Mouse (Mus musculus) hindbrain, embryonic 11.5 days (tissue): ENCODE results near the gene Luc7l. TPM values are rescaled to one million over a fixed set of nuclear protein-coding genes. Genes with fewer than 3 reads are reported as not detected.

Experiments
- ATAC-seq: fragments of 200-750 bp; cut with Nextera tagmentation; 2 replicates; pipeline ENCODE4 v1.8.0; 2017; ENCODE audit warnings: mild to moderate bottlenecking, moderate TSS enrichment, moderate library complexity; ENCODE audit not compliant: low FRiP score
- DNase-seq: peaks from one replicate; pipeline ENCODE4 v3.0.0-alpha.2; 2015; ENCODE audit warnings: low spot score
- H3K27ac ChIP-seq: fragments of 300-500 bp; sonication (generic); 2 replicates; pipeline ENCODE4 v1.5.1; 2014; ENCODE audit warnings: mild to moderate bottlenecking, low read depth, low read length
- H3K27me3 ChIP-seq: fragments of 300-500 bp; sonication (generic); 2 replicates; pipeline ENCODE4 v1.6.1; 2014; ENCODE audit warnings: mild to moderate bottlenecking, low read length, moderate library complexity, mixed read lengths; ENCODE audit not compliant: control insufficient read depth, insufficient read depth
- H3K36me3 ChIP-seq: fragments of 300-500 bp; sonication (generic); 2 replicates; pipeline ENCODE4 v1.6.1; 2014; ENCODE audit warnings: mild to moderate bottlenecking, low read length, moderate library complexity, mixed read lengths; ENCODE audit not compliant: control insufficient read depth, insufficient read depth
- H3K4me1 ChIP-seq: fragments of 300-500 bp; sonication (generic); replicated peaks from 2 replicates; pipeline ENCODE4 v1.6.1; 2014; ENCODE audit warnings: low read length, mixed read lengths; ENCODE audit not compliant: control insufficient read depth, insufficient read depth
- H3K4me2 ChIP-seq: fragments of 300-500 bp; sonication (generic); replicated peaks from 2 replicates; pipeline ENCODE4 v1.6.1; 2014; ENCODE audit warnings: mild to moderate bottlenecking, low read depth, low read length
- H3K4me3 ChIP-seq: fragments of 300-500 bp; sonication (generic); 2 replicates; pipeline ENCODE4 v1.5.1; 2014; ENCODE audit warnings: low read depth, low read length
- H3K9ac ChIP-seq: fragments of 300-500 bp; sonication (generic); 2 replicates; pipeline ENCODE4 v1.6.1; 2014; ENCODE audit warnings: low read depth, low read length
- H3K9me3 ChIP-seq: fragments of 300-500 bp; sonication (generic); 2 replicates; pipeline ENCODE4 v1.6.1; 2016; ENCODE audit warnings: low read length; ENCODE audit not compliant: control insufficient read depth
- WGBS: fragments of 180-500 bp; shearing (Covaris S2); extraction: QIAGEN DNeasy Blood & Tissue Kit; methylation state at CpG from one replicate; pipeline ENCODE4 v1.1.7; 2014; 5-methylcytosine and 5-hydroxymethylcytosine counted together
- polyA plus RNA-seq: library from polyadenylated mRNA; unstranded; fragments of >200 nt; fragmentation: Nextera tagmentation; extraction: Ambion mirVana; gene quantifications from 2 replicates; pipeline ENCODE4 v1.2.1, GENCODE M21; 2014

Luc7l gene
- polyA plus RNA-seq, 1 experiment from 2014 or later, result 133 TPM

DNA sequence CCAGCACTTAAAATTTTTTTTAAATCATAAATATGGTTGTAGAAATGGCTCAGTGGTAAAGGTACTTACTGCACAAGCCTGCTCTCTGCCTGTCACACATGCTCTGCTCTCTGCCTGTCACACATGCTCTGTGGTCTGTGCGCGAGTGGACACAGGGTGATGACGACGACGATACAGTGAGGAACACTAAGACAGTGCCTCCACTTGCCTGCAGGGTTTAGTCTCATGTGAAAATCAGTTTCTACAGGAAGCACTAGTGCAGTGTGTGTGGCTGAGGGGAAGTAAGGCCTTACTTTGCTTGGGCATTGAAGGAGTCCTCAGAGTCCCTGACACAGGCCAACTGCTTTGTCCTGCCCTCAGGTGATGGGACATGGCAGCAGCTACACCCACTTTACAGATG lies 22.9 kb upstream of the Luc7l start:
- Histone ChIP-seq H3K4me2 (no peak overlapping the region), H3K36me3 (no peaks in the 10 kb centered on the region), H3K4me1 (no peaks in the 10 kb centered on the region), H3K27me3 (no peaks in the 10 kb centered on the region), H3K9me3 (no peaks in the 10 kb centered on the region), H3K9ac (no peak overlapping the region), H3K4me3 (no peak overlapping the region), H3K27ac (no peak overlapping the region)
- ATAC-seq, result no peak
- no peak for DNase-seq
- 89% methylated on average over 5 of the region's 5 CpGs for WGBS

DNA sequence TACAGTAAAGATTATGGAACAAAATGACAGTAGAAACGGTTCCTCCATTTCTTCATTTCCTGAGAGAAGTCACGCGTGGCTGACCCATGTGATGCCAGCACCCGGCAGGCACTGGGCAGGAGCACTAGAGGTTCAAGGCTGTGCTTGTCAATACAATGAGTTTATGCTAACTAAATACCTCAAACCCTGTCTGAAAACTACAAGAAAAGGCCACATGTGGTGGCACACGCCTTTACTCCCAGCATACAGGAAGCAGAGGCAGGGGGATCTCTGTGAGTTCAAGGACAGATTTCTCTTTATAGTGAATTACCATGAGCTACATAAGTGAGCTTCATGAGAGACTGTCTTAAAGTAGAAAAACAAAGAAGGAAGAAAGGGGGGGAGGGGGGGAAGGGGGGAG lies 21.5 kb upstream of the Luc7l start:
- Histone ChIP-seq H3K4me1 (no peaks in the 10 kb centered on the region), H3K4me2 (no peak overlapping the region), H3K27ac (no peak overlapping the region), H3K9ac (no peak overlapping the region), H3K9me3 (no peaks in the 10 kb centered on the region), H3K4me3 (no peak overlapping the region), H3K36me3 (no peaks in the 10 kb centered on the region), H3K27me3 (no peaks in the 10 kb centered on the region)
- DNase-seq (no peak), ATAC-seq (no peak)
- 94% methylated on average over 5 of the region's 5 CpGs for WGBS

DNA sequence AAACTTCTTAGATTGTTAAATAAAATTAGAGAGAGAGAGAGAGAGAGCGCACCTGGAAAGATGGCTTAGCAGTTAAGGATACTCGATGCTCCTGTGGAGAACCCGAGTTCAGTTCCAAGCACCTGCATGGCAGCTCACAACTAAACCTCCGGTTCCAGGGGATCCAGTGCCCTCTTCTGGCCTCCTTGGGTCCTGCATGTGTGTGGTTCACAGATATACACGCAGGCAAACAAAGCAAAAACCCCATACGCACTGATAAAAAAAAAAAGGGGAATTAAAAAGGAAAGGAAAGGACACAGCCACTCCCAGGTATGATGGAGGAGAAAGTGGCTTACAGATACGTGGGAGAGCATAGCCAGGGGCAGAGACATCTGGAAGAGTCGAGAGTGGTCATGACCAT lies 19.8 kb upstream of the Luc7l start:
- no peaks in the 10 kb centered on the region for H3K9me3 ChIP-seq

GRCm38 (mm10) chr17:26234386-26234785 lies 18.3 kb upstream of the Luc7l start:
- Histone ChIP-seq H3K4me3 (no peak overlapping the region), H3K36me3 (no peaks in the 10 kb centered on the region), H3K9ac (no peak overlapping the region), H3K27me3 (no peaks in the 10 kb centered on the region), H3K27ac (no peak overlapping the region), H3K4me1 (no peaks in the 10 kb centered on the region), H3K4me2 (no peak overlapping the region), H3K9me3 (no peaks in the 10 kb centered on the region)
- 95% methylated on average over 8 of the region's 8 CpGs for WGBS
- DNase-seq, result no peak
- no peak for ATAC-seq

More for the DNA sequence above, 19.8 kb upstream of the Luc7l start:
- WGBS, result 75% methylated on average over 8 of the region's 8 CpGs
- ATAC-seq (no peak), DNase-seq (no peak)
- Histone ChIP-seq H3K27ac (no peak overlapping the region), H3K9ac (no peak overlapping the region), H3K4me2 (no peak overlapping the region), H3K4me1 (no peaks in the 10 kb centered on the region), H3K36me3 (no peaks in the 10 kb centered on the region), H3K27me3 (no peaks in the 10 kb centered on the region), H3K4me3 (no peak overlapping the region)

- Histone ChIP-seq H3K9me3 (no peaks in the 10 kb centered on the region), H3K4me1 (no peaks in the 10 kb centered on the region), H3K27me3 (no peaks in the 10 kb centered on the region), H3K27ac (no peak overlapping the region), H3K4me3 (no peak overlapping the region), H3K36me3 (no peaks in the 10 kb centered on the region), H3K4me2 (no peak overlapping the region), H3K9ac (no peak overlapping the region)
- 69% methylated on average over 13 of the region's 13 CpGs for WGBS
- no peak for DNase-seq
- no peak for ATAC-seq
Observed at GRCm38 (mm10) chr17:26235077-26235815, 17.4 kb upstream of the Luc7l start.

DNA sequence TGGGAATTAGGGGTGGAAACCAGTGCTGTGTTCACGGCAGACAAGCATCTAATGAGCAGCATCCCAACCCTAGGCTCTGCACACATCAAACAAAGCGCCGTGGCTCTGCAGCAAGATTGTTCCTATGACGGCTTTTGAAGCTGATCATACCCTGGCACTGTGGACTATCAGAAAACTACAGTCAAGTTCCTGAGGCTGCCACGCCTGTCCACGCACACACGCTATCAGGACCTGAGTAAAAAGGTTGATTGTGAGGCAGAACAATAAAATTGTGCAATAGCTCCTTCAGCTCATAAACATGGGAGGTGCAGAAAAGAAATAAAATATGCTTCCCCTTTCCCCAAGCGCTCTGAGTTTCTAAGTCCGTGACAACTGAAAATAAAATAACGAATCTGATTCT lies 15.0 kb upstream of the Luc7l start:
- 89% methylated on average over 10 of the region's 10 CpGs for WGBS

GRCm38 (mm10) chr17:26239551-26239950 lies 13.1 kb upstream of the Luc7l start:
- Histone ChIP-seq H3K4me2 (no peak overlapping the region), H3K36me3 (no peaks in the 10 kb centered on the region), H3K4me1 (no peaks in the 10 kb centered on the region; the same call in 1 of the 2 replicates), H3K27ac (no peak overlapping the region), H3K9me3 (no peaks in the 10 kb centered on the region), H3K4me3 (no peak overlapping the region), H3K9ac (no peak overlapping the region), H3K27me3 (no peaks in the 10 kb centered on the region)
- DNase-seq (no peak), ATAC-seq (no peak)
- WGBS, result 77% methylated on average over 2 of the region's 2 CpGs

More for the DNA sequence above, 15.0 kb upstream of the Luc7l start:
- no peak overlapping the region for H3K4me3 ChIP-seq
- no peak overlapping the region for H3K4me2 ChIP-seq
- H3K27ac ChIP-seq, result no peak overlapping the region
- no peak for DNase-seq
- no peaks in the 10 kb centered on the region for H3K27me3 ChIP-seq
- no peaks in the 10 kb centered on the region for H3K4me1 ChIP-seq
- ATAC-seq, result no peak
- H3K9ac ChIP-seq, result no peak overlapping the region
- no peaks in the 10 kb centered on the region for H3K36me3 ChIP-seq
- H3K9me3 ChIP-seq, result no peaks in the 10 kb centered on the region

- DNase-seq (no peak), ATAC-seq (no peak)
- no peaks in the 10 kb centered on the region for H3K36me3 ChIP-seq
- H3K9me3 ChIP-seq, result no peaks in the 10 kb centered on the region
- WGBS, result 85% methylated on average over 6 of the region's 6 CpGs
- no peak overlapping the region for H3K4me2 ChIP-seq
- H3K9ac ChIP-seq, result no peak overlapping the region
- no peaks in the 10 kb centered on the region; the same call in 1 of the 2 replicates for H3K4me1 ChIP-seq
- no peak overlapping the region for H3K4me3 ChIP-seq
- no peak overlapping the region for H3K27ac ChIP-seq
- no peaks in the 10 kb centered on the region for H3K27me3 ChIP-seq
Observed at GRCm38 (mm10) chr17:26240120-26240790, 12.4 kb upstream of the Luc7l start.

- no peaks in the 10 kb centered on the region for H3K9me3 ChIP-seq
- DNase-seq (no peak), ATAC-seq (no peak)
- H3K27ac ChIP-seq, result no peak overlapping the region
- no peak overlapping the region for H3K4me2 ChIP-seq
- H3K4me1 ChIP-seq, result no peaks in the 10 kb centered on the region; the same call in 1 of the 2 replicates
- H3K27me3 ChIP-seq, result no peaks in the 10 kb centered on the region
- H3K36me3 ChIP-seq, result no peaks in the 10 kb centered on the region
- H3K9ac ChIP-seq, result no peak overlapping the region
- H3K4me3 ChIP-seq, result no peak overlapping the region
- WGBS, result 85% methylated on average over 6 of the region's 6 CpGs
Observed at GRCm38 (mm10) chr17:26240990-26241389, 11.7 kb upstream of the Luc7l start.
